Mouse (Mus musculus) WW6 (cell line): ENCODE data around the gene Tmem269.

ENCODE experiments used
- DNase-seq: peaks from one replicate; pipeline ENCODE4 v3.0.0-alpha.2; 2013; ENCODE audit warnings: low read depth, low spot score

Tmem269 gene

DNA sequence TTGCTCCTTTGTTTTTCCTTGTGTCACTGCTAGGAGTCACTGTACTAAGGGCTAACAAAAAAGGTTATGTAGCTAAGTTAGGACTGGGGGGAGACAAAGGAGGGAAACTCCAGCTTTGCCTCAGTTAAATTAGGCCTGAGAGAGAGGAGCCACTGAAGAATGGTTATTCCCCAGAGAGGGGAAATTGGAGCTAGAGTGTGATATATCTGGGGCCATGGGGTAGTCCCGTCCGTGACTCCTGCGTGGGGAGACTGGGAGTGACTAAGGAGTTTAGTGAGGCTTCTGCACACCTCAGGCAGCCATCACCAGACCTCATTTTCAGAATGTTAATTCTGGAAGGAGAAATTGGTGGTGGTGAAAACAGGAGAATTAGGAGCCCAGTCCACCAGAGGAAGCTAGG, 16.3 kb upstream of the Tmem269 start:
- no peak for DNase-seq

GRCm38 (mm10) chr4:119233256-119233901, 15.4 kb upstream of the Tmem269 start:
- no peak for DNase-seq

- DNase-seq = peak; percentile 89
Measured at GRCm38 (mm10) chr4:119232410-119233255, 14.6 kb upstream of the Tmem269 start, which contains the start of the genes AU022252 and P3h1. AU022252 (minus strand) TSS chr4:119232712. P3h1 (plus strand) TSS chr4:119232915.

- DNase-seq = no peak
Measured at GRCm38 (mm10) chr4:119226751-119227150, 8.7 kb upstream of the Tmem269 start.

GRCm38 (mm10) chr4:119225719-119226118, 7.7 kb upstream of the Tmem269 start:
- no peak for DNase-seq

- no peak for DNase-seq
Measured at GRCm38 (mm10) chr4:119224534-119224933, 6.5 kb upstream of the Tmem269 start.

- no peak for DNase-seq
Measured at GRCm38 (mm10) chr4:119223696-119224095, 5.7 kb upstream of the Tmem269 start.

GRCm38 (mm10) chr4:119216667-119217066, 1.4 kb downstream of the Tmem269 start:
- DNase-seq = no peak

GRCm38 (mm10) chr4:119204672-119205071, 13.3 kb downstream of the Tmem269 start:
- DNase-seq = no peak

DNA sequence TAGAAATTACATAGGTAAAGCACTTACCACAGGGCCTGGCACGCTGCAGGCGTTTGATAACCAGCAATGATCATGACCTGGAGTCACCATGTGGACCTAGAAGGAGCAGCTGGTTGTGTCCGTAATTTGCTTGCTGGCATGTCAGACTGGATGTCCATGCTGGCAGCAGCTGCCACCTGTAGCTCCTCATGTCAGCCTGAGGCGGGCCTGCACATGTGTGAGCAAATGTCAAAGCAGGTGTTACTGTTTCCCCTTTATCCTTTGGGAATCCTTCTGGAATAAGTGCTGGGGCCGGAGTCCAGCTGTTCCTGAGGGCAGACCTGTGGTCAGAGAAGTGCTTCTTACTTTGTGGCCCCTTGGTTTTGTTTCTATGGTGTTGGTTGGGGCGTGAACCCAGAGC, 19.9 kb downstream of the Tmem269 start:
- no peak for DNase-seq

GRCm38 (mm10) chr4:119195582-119196320, 22.3 kb downstream of the Tmem269 start:
- DNase-seq = no peak

DNA sequence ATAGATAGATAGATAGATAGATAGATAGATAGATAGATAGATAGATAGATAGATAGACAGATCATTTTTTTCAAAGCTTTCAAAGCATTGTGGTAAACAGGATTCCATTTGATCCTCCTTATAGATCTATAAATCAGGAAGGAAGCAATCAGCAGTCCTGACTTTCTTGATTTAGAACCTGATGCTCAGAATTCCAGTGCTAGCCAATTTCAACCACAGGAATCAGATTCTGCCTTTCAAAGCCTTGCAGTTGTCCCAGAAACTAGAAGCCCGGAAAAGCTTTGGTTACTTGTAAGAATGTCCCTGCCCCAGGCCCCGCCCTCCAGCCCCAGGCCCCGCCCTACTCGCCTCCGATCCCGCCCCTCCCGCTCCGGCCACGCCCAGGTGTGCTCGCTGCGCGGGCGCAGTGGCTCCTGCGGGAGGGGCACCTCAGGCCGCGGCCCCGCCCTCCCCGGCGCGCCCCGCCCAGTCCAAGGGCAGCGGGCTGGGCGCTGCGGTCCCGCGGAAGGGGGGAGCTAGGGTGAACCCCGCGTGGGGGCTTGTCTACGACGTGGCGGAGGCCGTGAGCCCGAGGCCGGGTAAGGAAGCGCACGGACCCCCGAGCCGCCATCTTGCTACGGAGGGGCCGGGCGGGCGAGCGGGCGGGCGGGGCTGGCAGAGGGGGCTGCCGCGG, 23.0 kb downstream of the Tmem269 start, which contains the start of gene Svbp:
Svbp (plus strand) TSS at position 398 of the 673 bp plus-strand sequence.
- DNase-seq = no peak

DNA sequence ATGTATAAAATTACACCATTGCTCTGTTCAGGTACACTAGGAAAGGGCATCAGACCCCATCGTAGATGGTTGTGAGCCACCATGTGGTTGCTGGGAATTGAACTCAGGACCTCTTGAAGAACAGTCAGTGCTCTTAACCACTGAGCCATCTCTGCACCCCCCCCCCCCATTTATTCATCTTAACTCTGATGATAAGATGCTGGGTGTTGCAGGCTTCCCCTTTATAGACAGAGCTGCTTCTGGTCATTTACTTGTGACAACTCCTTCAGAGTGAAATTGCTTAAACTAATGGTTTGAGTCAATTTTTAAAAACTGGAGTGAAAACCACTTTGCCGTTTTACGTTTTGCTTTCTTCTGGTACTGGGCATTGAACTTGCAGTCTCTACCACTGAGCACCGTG, 25.3 kb downstream of the Tmem269 start:
- DNase-seq = no peak

GRCm38 (mm10) chr4:119191273-119191672, 26.7 kb downstream of the Tmem269 start:
- no peak for DNase-seq

- no peak for DNase-seq
Measured at GRCm38 (mm10) chr4:119190618-119191017, 27.4 kb downstream of the Tmem269 start.

GRCm38 (mm10) chr4:119189864-119190263, 28.2 kb downstream of the Tmem269 start, which contains the start of gene Ermap:
Ermap (minus strand) TSS chr4:119190011.
- DNase-seq = no peak

DNA sequence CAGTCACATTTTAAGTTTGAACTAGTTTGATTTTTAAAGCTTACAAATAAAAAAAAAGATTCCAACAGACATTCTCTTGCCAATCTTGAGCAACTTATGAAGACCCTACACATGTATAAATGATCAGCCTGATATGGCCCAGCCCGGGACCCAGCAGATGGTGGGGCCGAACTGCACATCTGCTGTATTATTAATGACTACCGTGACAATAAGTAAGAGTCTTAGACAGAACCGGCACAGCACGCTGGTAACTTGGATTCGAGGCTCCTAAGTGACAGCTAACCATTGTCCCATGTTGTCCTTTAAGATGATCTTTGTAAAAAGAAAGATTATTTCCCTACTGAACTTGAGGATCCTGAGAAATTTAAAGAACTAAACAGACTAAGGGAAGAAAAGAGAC, 28.6 kb downstream of the Tmem269 start:
- DNase-seq = no peak

- DNase-seq = no peak
Measured at GRCm38 (mm10) chr4:119188060-119188785, 29.8 kb downstream of the Tmem269 start.

DNA sequence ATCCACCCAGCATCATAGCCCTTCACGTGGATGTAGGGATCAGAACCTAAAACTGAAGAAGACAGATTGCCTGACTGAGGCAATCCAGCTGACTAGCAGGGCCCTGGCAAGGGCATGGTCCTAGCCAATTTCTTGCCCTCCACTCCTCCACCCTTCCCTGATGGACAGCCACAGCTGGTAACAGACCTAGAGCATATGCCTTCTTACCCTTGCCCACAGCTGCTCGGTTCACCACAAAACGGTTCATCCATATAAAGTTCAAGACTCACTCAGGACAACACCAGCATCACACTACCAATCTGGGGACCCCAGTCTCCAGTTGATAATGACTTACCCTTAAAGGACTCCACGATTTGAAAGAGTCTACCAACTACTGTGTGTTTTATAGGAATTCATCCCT, 32.2 kb downstream of the Tmem269 start:
- no peak for DNase-seq

DNA sequence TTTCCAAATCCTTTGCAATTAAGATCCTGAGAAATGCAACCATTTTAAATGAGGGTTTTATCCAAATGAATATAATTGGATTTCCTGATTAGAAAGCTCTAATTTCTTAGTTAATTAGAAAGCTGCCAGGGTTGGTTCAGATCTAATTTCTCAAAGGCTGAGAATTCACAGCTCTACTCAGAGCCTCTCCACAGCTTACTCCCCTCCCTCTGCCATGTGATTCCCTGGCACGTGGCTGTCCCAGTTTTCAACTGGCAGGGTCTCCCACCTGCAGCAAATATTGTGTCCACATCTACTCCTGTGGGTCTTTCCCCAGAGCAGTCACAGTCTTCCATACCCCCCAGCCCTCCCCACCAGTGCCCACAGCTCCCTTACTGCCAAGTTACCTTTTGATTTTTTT, 34.5 kb downstream of the Tmem269 start:
- DNase-seq = no peak

DNA sequence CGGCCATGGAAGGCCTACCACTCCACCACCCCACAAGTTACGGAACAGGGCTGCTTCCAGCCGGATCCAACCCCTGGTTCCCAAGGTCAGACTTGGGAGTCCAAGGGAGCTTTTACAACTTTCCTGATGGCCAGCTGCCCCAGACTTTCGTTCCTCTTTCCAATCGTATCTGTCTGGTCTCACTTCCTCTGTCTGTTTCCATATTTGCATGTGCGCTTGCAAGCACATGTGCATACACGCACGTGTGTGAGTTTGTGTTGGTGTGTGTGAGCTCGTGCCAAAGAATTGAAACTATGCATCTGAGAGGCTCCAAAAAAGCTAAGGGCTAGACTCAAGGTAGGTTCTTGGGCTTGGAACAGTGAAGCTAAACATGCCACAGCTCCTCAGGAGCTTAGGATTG, 36.6 kb downstream of the Tmem269 start:
- DNase-seq = no peak
